Mouse (Mus musculus): ENCODE results near the gene Actr2. TPM values are rescaled to one million over a fixed set of nuclear protein-coding genes. Genes with fewer than 3 reads are reported as not detected.
"Not testable (repeated sequence)": the region's sequence is repeated elsewhere in the genome, so short reads cannot be mapped to it uniquely, and the experiment has no call there.

Gene Actr2
- polyA plus RNA-seq, 2 experiments: 62.6 to 64.4 TPM

DNA sequence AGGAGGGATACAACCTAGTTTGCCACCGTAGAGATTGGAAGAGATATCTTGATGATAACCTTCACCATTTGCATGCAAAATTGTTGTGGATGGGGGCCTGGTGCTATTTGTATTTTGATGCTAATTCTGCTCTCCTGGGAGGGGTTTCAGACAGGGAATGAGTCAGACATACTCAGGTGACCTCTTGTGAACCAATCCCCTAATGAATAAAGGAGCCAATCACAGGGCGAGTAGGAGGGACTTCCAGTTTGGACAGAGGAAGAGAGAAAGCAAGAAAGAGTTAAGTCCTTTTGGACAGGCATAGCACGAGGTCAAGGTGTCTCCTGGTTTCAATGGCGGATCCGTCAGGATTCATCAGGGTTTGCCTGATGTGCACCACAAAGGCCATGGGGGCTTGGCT, 27.6 kb upstream of the Actr2 start:
- Histone ChIP-seq H3K9me3 (ENCODE audit: control insufficient read depth, low read length) (no peaks in the 10 kb centered on the region), H3K4me3 (replicated peaks; ENCODE audit: low read length) (no peak overlapping the region), H3K27ac (replicated peaks; ENCODE audit: low read depth, low read length) (no peak overlapping the region), H3K4me1 (ENCODE audit: control insufficient read depth, insufficient read depth, low read length) (no peaks in the 10 kb centered on the region), H3K27me3 (ENCODE audit: control insufficient read depth, insufficient read depth, low read length) (no peaks in the 10 kb centered on the region), H3K9ac (ENCODE audit: low read depth, low read length, severe bottlenecking) (no peak overlapping the region), H3K4me2 (replicated peaks; ENCODE audit: low read depth, low read length, severe bottlenecking) (no peak overlapping the region), H3K36me3 (ENCODE audit: control insufficient read depth, insufficient read depth, low read length) (no peaks in the 10 kb centered on the region)
- DNase-seq (ENCODE audit: low spot score) (no peak), ATAC-seq (ENCODE audit: low FRiP score, low read depth) (no peak)
- 92% methylated on average over 5 of the region's 5 CpGs for WGBS
- TF ChIP-seq POLR2A (IDR thresholded peaks at IDR 0.05; ENCODE audit: borderline replicate concordance, extremely low read depth, insufficient read depth, insufficient read length): no peak

DNA sequence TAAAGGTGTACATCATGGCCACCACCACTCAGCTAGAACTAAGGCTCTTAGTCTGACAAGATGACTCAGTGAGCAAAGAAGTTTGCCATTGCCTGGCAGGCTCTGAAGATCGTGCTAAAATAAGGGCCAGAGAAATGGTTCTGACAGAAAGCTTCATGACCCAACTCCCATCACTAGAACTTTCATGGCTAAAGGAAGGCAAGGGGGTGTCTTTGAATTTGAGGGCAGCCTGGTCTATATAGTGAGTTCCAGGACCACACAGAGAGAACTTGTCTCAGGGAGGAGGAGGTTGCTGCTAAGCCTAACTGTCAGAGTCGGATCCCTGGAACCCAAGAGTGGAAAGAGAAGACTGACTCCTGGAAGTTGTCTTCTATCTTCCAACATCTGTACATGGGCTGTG, 27.0 kb upstream of the Actr2 start:
- no peaks in the 10 kb centered on the region for H3K27me3 ChIP-seq (ENCODE audit: control insufficient read depth, insufficient read depth, low read length)
- H3K4me3 ChIP-seq (replicated peaks; ENCODE audit: low read length): no peak overlapping the region
- no peaks in the 10 kb centered on the region for H3K9me3 ChIP-seq (ENCODE audit: control insufficient read depth, low read length)
- no peak overlapping the region for H3K27ac ChIP-seq (replicated peaks; ENCODE audit: low read depth, low read length)
- DNase-seq (ENCODE audit: low spot score): no peak
- H3K4me2 ChIP-seq (replicated peaks; ENCODE audit: low read depth, low read length, severe bottlenecking): no peak overlapping the region
- H3K36me3 ChIP-seq (ENCODE audit: control insufficient read depth, insufficient read depth, low read length): no peaks in the 10 kb centered on the region
- WGBS: 95% methylated on average over 2 of the region's 2 CpGs
- H3K9ac ChIP-seq (ENCODE audit: low read depth, low read length, severe bottlenecking): no peak overlapping the region
- H3K4me1 ChIP-seq (ENCODE audit: control insufficient read depth, insufficient read depth, low read length): no peaks in the 10 kb centered on the region
- TF ChIP-seq POLR2A (IDR thresholded peaks at IDR 0.05; ENCODE audit: borderline replicate concordance, extremely low read depth, insufficient read depth, insufficient read length): no peak
- ATAC-seq (ENCODE audit: low FRiP score, low read depth): no peak

DNA sequence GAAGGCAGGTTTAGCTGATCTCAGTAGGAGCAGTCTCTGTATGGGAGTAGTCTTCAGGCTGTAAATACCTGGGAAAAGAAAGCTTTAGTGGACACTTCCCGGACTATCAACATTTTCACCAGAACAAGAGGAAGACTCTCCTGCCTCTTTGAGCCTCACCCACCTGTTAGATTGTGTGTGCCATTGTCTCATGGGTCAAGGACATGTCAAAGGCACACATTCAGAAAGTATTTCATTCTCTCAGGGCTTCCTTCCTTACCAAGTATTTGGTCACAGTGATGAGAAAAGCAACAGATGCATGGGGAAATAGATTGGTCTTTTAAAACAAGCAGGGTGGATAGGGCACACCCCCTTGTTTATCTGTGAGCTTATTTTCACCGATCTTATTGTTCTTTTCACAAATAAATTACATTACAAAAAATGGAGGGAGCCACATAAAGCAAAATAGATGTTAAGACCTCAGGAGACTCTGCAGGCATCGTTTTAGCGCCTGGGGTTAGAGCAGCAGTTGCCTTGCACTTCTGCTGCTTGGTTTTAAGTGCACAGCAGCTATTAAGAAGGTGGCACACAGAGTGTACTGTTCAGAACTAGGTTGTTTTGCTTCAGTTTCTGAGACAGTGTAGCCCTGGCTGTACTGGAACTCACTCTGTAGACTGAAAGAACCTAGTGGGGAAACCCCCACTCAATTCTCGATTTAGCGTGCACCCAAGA, 25.9 kb upstream of the Actr2 start:
- no peaks in the 10 kb centered on the region for H3K9me3 ChIP-seq (ENCODE audit: control insufficient read depth, low read length)
- no peak for ATAC-seq (ENCODE audit: low FRiP score, low read depth)
- DNase-seq (ENCODE audit: low spot score): no peak
- no peaks in the 10 kb centered on the region for H3K27me3 ChIP-seq (ENCODE audit: control insufficient read depth, insufficient read depth, low read length)
- no peak overlapping the region for H3K4me3 ChIP-seq (replicated peaks; ENCODE audit: low read length)
- H3K4me2 ChIP-seq (replicated peaks; ENCODE audit: low read depth, low read length, severe bottlenecking): no peak overlapping the region
- no peak for TF ChIP-seq POLR2A (IDR thresholded peaks at IDR 0.05; ENCODE audit: borderline replicate concordance, extremely low read depth, insufficient read depth, insufficient read length)
- H3K27ac ChIP-seq (replicated peaks; ENCODE audit: low read depth, low read length): no peak overlapping the region
- no peak overlapping the region for H3K9ac ChIP-seq (ENCODE audit: low read depth, low read length, severe bottlenecking)
- H3K4me1 ChIP-seq (ENCODE audit: control insufficient read depth, insufficient read depth, low read length): no peaks in the 10 kb centered on the region
- 90% methylated on average over 6 of the region's 6 CpGs for WGBS
- no peaks in the 10 kb centered on the region for H3K36me3 ChIP-seq (ENCODE audit: control insufficient read depth, insufficient read depth, low read length)

DNA sequence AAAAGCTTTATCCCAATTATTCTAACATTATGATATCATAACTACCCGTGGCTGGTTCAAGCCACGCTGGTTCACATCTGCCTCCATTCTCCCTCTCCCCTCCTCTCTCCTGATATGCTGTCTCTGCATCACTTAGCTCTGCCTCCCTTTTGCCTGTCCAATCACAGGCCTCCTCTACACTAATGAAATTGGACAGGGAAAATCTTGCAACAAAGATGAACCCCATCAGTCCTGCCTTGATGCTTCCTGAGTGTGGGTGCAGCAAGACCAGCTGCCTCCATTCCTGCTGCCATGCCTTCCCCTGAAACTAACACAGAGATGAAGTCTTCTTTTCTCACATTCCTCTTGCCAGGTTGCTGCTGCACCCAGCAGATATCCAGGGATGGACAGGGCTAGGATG, 25.2 kb upstream of the Actr2 start:
- no peaks in the 10 kb centered on the region for H3K9me3 ChIP-seq (ENCODE audit: control insufficient read depth, low read length)
- no peaks in the 10 kb centered on the region for H3K27me3 ChIP-seq (ENCODE audit: control insufficient read depth, insufficient read depth, low read length)
- DNase-seq (ENCODE audit: low spot score) (no peak), ATAC-seq (ENCODE audit: low FRiP score, low read depth) (no peak)
- no peak overlapping the region for H3K27ac ChIP-seq (replicated peaks; ENCODE audit: low read depth, low read length)
- no peak overlapping the region for H3K4me3 ChIP-seq (replicated peaks; ENCODE audit: low read length)
- no peaks in the 10 kb centered on the region for H3K36me3 ChIP-seq (ENCODE audit: control insufficient read depth, insufficient read depth, low read length)
- WGBS: 76% methylated on average over 2 of the region's 2 CpGs
- H3K9ac ChIP-seq (ENCODE audit: low read depth, low read length, severe bottlenecking): no peak overlapping the region
- TF ChIP-seq POLR2A (IDR thresholded peaks at IDR 0.05; ENCODE audit: borderline replicate concordance, extremely low read depth, insufficient read depth, insufficient read length): no peak
- no peak overlapping the region for H3K4me2 ChIP-seq (replicated peaks; ENCODE audit: low read depth, low read length, severe bottlenecking)
- H3K4me1 ChIP-seq (ENCODE audit: control insufficient read depth, insufficient read depth, low read length): no peaks in the 10 kb centered on the region

DNA sequence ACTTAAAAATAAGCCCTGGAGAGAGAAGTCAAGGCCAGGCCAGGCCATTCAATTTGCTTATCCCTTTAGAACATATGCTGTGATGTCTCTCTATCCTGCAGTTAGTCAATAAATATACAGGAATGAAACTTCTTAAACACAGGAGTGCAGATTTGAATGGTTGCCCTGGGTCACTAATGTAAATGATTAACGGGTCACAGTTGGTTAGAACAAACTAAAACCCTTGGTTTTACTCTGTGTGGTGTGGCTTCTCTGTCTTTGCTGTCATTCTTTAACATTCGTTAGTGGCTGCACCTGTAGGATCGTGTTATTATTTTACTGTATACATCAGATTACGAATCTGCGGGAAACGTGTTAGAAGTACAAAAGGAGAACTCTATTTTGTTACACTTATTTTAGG, 23.6 kb upstream of the Actr2 start:
- Histone ChIP-seq H3K4me1 (ENCODE audit: control insufficient read depth, insufficient read depth, low read length) (no peaks in the 10 kb centered on the region), H3K36me3 (ENCODE audit: control insufficient read depth, insufficient read depth, low read length) (no peaks in the 10 kb centered on the region), H3K27me3 (ENCODE audit: control insufficient read depth, insufficient read depth, low read length) (no peaks in the 10 kb centered on the region), H3K4me3 (replicated peaks; ENCODE audit: low read length) (no peak overlapping the region), H3K4me2 (replicated peaks; ENCODE audit: low read depth, low read length, severe bottlenecking) (no peak overlapping the region), H3K9ac (ENCODE audit: low read depth, low read length, severe bottlenecking) (no peak overlapping the region), H3K9me3 (ENCODE audit: control insufficient read depth, low read length) (no peaks in the 10 kb centered on the region), H3K27ac (replicated peaks; ENCODE audit: low read depth, low read length) (no peak overlapping the region)
- WGBS: 86% methylated on average over 6 of the region's 6 CpGs
- no peak for ATAC-seq (ENCODE audit: low FRiP score, low read depth)
- TF ChIP-seq POLR2A (IDR thresholded peaks at IDR 0.05; ENCODE audit: borderline replicate concordance, extremely low read depth, insufficient read depth, insufficient read length): no peak
- DNase-seq (ENCODE audit: low spot score): no peak

DNA sequence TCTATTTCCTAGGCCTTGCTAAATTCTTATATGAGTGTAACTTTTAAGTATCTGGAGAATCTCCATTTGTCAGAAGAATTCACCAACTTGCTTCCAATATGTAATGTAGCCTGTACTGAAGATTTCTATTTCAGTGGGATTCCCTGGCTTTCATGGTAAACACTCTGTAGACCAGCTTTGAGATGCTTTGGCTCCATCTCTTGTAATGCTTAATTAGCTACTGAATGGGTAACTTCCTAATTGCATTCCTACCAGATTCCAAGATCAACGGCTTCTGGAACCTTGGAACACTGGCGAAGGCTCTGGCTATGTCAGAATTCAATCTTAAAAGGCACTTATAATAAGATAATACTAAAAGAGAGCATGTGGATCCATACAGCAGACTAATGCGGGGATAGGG, 22.2 kb upstream of the Actr2 start:
- H3K36me3 ChIP-seq (ENCODE audit: control insufficient read depth, insufficient read depth, low read length); H3K9ac ChIP-seq (ENCODE audit: low read depth, low read length, severe bottlenecking); H3K4me2 ChIP-seq (replicated peaks; ENCODE audit: low read depth, low read length, severe bottlenecking); H3K27ac ChIP-seq (replicated peaks; ENCODE audit: low read depth, low read length); H3K27me3 ChIP-seq (ENCODE audit: control insufficient read depth, insufficient read depth, low read length); H3K4me3 ChIP-seq (replicated peaks; ENCODE audit: low read length); H3K9me3 ChIP-seq (ENCODE audit: control insufficient read depth, low read length); ATAC-seq (ENCODE audit: low FRiP score, low read depth); H3K4me1 ChIP-seq (ENCODE audit: control insufficient read depth, insufficient read depth, low read length); DNase-seq (ENCODE audit: low spot score): not testable (repeated sequence)
- 59% methylated on average over 3 of the region's 3 CpGs for WGBS

Measured in limb, embryonic 14.5 days (tissue).